Mouse (Mus musculus): Measurements from ENCODE around the gene Itpk1. TPM values are rescaled to one million over a fixed set of nuclear protein-coding genes. Genes with fewer than 3 reads are reported as not detected.

Gene Itpk1
- polyA plus RNA-seq, 1 experiment from 2014 or later = 12.0 TPM

DNA sequence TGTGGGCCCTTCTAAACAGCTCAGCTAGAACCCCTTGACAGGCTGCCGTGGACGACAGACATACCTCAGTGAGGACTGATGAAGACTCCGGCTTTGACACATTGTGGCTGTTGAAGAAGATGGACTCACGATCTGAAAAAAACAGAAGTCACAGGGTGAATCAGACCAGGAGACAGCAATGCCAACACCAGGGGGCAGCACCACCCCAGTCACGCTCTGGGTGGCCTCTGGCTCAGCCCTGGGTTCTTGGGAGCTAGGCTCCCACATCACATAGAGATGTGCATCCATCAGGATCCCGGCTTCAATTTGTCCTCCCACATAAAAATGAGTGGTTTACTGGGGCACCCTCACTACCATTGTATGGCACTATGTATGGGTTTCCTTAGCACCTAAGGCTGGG is 125.7 kb downstream of the Itpk1 start:
- Histone ChIP-seq H3K27me3 (no peaks in the 10 kb centered on the region), H3K9ac (no peak overlapping the region), H3K4me2 (replicated peaks) (no peak overlapping the region), H3K27ac (no peak overlapping the region), H3K9me3 (no peaks in the 10 kb centered on the region), H3K36me3 (0 out of 2 replicates have a peak, but pooled peaks cover 3% of the 10 kb centered on the region), H3K4me3 (no peak overlapping the region), H3K4me1 (no peaks in the 10 kb centered on the region)
- ATAC-seq (ENCODE audit: insufficient number of reproducible peaks, insufficient read depth, low FRiP score, low TSS enrichment) = no peak
- WGBS = 62% methylated on average over 6 of the region's 6 CpGs

DNA sequence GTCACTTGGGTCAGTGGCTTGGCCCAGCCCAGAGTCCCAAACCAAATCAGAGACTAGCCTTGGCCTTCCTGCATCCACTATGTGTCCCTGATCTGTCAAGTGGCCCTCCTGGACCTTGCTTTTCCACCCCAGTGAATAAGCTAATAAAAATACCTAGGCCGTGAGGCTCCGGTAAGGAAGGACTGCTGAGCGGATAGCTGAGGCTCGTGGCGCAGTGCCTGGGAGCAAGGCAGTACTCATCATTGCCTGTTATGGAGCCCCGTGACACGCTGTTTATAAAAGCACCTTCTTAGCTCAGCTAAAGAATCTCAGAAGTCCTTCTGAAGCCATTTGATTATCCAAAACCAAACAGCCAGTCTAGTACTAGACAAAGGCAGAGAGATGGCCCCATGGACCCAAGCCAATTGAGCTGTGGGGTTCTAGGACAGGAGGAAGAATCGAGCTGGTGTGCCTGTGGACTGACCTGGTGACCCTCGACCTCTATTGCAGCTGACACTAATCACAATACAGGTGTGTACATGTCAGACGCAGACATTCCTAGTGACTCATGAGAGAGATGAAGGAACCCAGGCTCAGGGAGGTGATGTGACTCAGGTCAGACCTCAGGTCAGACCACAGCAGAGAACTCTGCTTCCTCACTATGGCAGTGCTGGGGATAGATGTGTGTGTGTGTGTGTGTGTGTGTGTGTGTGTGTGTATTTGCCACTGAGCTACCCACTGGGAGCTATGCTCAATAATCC is 127.9 kb downstream of the Itpk1 start:
- 85% methylated on average over 10 of the region's 10 CpGs for WGBS
- Histone ChIP-seq H3K36me3 (0 out of 2 replicates have a peak, but pooled peaks cover 9% of the 10 kb centered on the region), H3K4me3 (no peak overlapping the region), H3K4me1 (no peaks in the 10 kb centered on the region), H3K27ac (no peak overlapping the region), H3K9ac (no peak overlapping the region), H3K9me3 (no peaks in the 10 kb centered on the region), H3K27me3 (no peaks in the 10 kb centered on the region), H3K4me2 (replicated peaks) (no peak overlapping the region)
- no peak for ATAC-seq (ENCODE audit: insufficient number of reproducible peaks, insufficient read depth, low FRiP score, low TSS enrichment)

GRCm38 (mm10) chr12:102575541-102576329 is 129.0 kb downstream of the Itpk1 start:
- 73% methylated on average over 5 of the region's 5 CpGs for WGBS

GRCm38 (mm10) chr12:102573036-102573435 is 131.7 kb downstream of the Itpk1 start:
- 76% methylated on average over 7 of the region's 7 CpGs for WGBS
- Histone ChIP-seq H3K9ac (no peak overlapping the region), H3K4me3 (no peak overlapping the region), H3K27ac (no peak overlapping the region), H3K4me2 (replicated peaks) (no peak overlapping the region), H3K36me3 (0 out of 2 replicates have a peak, but pooled peaks cover 15% of the 10 kb centered on the region), H3K4me1 (no peaks in the 10 kb centered on the region), H3K9me3 (no peaks in the 10 kb centered on the region), H3K27me3 (no peaks in the 10 kb centered on the region)
- ATAC-seq (ENCODE audit: insufficient number of reproducible peaks, insufficient read depth, low FRiP score, low TSS enrichment) = no peak

More at GRCm38 (mm10) chr12:102575541-102576329, 129.0 kb downstream of the Itpk1 start:
- no peak overlapping the region for H3K4me2 ChIP-seq (replicated peaks)
- no peak overlapping the region for H3K9ac ChIP-seq
- ATAC-seq (ENCODE audit: insufficient number of reproducible peaks, insufficient read depth, low FRiP score, low TSS enrichment) = no peak
- no peak overlapping the region for H3K4me3 ChIP-seq
- no peaks in the 10 kb centered on the region for H3K4me1 ChIP-seq
- no peaks in the 10 kb centered on the region for H3K27me3 ChIP-seq
- 0 out of 2 replicates have a peak, but pooled peaks cover 9% of the 10 kb centered on the region for H3K36me3 ChIP-seq
- H3K27ac ChIP-seq = no peak overlapping the region
- H3K9me3 ChIP-seq = no peaks in the 10 kb centered on the region

DNA sequence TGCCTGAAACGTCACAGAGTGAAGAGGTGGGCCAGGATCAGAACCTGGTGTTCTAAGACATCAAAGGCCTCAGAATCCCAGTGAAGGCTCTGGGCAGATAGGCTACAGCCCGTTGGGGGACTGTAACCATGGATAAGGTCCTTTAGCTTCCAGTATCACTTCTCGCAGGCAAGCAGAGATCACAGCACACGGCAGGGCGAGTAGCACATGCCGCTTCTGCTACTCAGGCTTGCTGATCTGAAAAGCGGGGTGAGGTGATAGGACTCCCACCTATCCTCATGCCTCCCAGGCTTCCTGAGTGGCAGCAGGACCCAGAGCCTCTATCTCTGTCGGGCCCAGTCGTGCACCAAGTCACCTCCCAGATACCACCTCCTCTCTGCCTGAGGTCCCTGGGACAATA is 133.1 kb downstream of the Itpk1 start:
- Histone ChIP-seq H3K36me3 (0 out of 2 replicates have a peak, but pooled peaks cover 12% of the 10 kb centered on the region), H3K27me3 (no peaks in the 10 kb centered on the region), H3K4me1 (no peaks in the 10 kb centered on the region), H3K4me3 (no peak overlapping the region), H3K27ac (no peak overlapping the region), H3K4me2 (replicated peaks) (no peak overlapping the region), H3K9me3 (no peaks in the 10 kb centered on the region), H3K9ac (no peak overlapping the region)
- WGBS = 89% methylated on average over 9 of the region's 9 CpGs
- no peak for ATAC-seq (ENCODE audit: insufficient number of reproducible peaks, insufficient read depth, low FRiP score, low TSS enrichment)

- ATAC-seq (ENCODE audit: insufficient number of reproducible peaks, insufficient read depth, low FRiP score, low TSS enrichment) = no peak
- WGBS = 79% methylated on average over 5 of the region's 5 CpGs
These were observed 134.0 kb downstream of the Itpk1 start for GRCm38 (mm10) chr12:102570734-102571133.

DNA sequence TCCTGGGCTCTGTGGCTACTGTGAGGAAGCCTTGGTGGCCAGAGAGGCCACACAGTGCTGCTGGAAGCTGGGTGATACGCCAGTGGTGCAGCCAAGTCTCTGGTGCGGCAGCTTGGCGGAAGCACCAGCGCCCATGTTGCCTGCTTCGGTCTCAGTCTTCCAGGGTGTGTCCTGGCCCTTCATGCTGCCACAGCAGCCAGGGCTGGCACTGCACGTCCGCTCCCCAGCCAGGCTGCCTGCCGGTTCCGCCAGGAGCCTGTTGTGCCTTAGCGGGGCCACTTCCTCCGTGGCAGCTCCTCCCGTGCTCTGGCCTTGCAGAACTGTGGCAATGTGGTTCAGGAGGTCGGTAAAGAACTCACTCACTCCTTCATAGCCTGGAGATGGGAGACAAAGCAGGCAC is 134.6 kb downstream of the Itpk1 start:
- Histone ChIP-seq H3K4me1 (no peaks in the 10 kb centered on the region), H3K27me3 (no peaks in the 10 kb centered on the region), H3K27ac (no peak overlapping the region), H3K9me3 (no peaks in the 10 kb centered on the region), H3K36me3 (0 out of 2 replicates have a peak, but pooled peaks cover 12% of the 10 kb centered on the region), H3K4me3 (no peak overlapping the region), H3K4me2 (replicated peaks) (no peak overlapping the region), H3K9ac (no peak overlapping the region)
- ATAC-seq (ENCODE audit: insufficient number of reproducible peaks, insufficient read depth, low FRiP score, low TSS enrichment) = no peak
- 88% methylated on average over 13 of the region's 13 CpGs for WGBS

More at GRCm38 (mm10) chr12:102570734-102571133, 134.0 kb downstream of the Itpk1 start:
- Histone ChIP-seq H3K27ac (no peak overlapping the region), H3K9me3 (no peaks in the 10 kb centered on the region), H3K9ac (no peak overlapping the region), H3K27me3 (no peaks in the 10 kb centered on the region), H3K4me1 (no peaks in the 10 kb centered on the region), H3K4me3 (no peak overlapping the region), H3K4me2 (replicated peaks) (no peak overlapping the region), H3K36me3 (0 out of 2 replicates have a peak, but pooled peaks cover 12% of the 10 kb centered on the region)

- H3K27me3 ChIP-seq = no peaks in the 10 kb centered on the region
- ATAC-seq (ENCODE audit: insufficient number of reproducible peaks, insufficient read depth, low FRiP score, low TSS enrichment) = no peak
- H3K9me3 ChIP-seq = no peaks in the 10 kb centered on the region
- 72% methylated on average over 7 of the region's 7 CpGs for WGBS
- H3K4me1 ChIP-seq = no peaks in the 10 kb centered on the region
- H3K27ac ChIP-seq = no peak overlapping the region
- H3K4me3 ChIP-seq = no peak overlapping the region
- H3K36me3 ChIP-seq = 0 out of 2 replicates have a peak, but pooled peaks cover 12% of the 10 kb centered on the region
- no peak overlapping the region for H3K9ac ChIP-seq
- no peak overlapping the region for H3K4me2 ChIP-seq (replicated peaks)
These were observed 136.5 kb downstream of the Itpk1 start for GRCm38 (mm10) chr12:102568219-102568618.

DNA sequence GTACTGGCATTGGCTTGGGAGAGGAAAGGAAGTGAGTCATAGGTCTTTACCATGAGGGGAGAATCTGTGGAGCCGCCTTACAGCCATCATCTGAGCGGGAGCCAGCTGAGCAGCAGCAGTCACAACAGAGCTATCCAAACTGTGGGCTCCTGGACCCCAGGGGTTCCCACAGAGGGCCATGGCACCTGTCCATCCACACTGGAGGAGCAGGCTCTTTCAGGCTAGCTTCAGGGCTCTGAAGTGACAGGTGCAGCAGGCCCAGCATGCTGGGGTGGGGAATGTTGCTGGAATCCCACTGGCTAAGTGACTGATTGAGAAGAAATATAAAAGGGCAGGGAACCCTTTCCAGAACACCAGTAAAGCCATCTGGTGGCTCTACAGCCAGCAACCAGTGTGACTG is 137.8 kb downstream of the Itpk1 start:
- no peaks in the 10 kb centered on the region for H3K9me3 ChIP-seq
- WGBS = 89% methylated on average over 2 of the region's 2 CpGs
- 0 out of 2 replicates have a peak, but pooled peaks cover 6% of the 10 kb centered on the region for H3K36me3 ChIP-seq
- no peak overlapping the region for H3K9ac ChIP-seq
- H3K27ac ChIP-seq = no peak overlapping the region
- no peak overlapping the region for H3K4me2 ChIP-seq (replicated peaks)
- no peak overlapping the region for H3K4me3 ChIP-seq
- H3K27me3 ChIP-seq = no peaks in the 10 kb centered on the region
- H3K4me1 ChIP-seq = no peaks in the 10 kb centered on the region
- no peak for ATAC-seq (ENCODE audit: insufficient number of reproducible peaks, insufficient read depth, low FRiP score, low TSS enrichment)

GRCm38 (mm10) chr12:102565086-102565485 is 139.6 kb downstream of the Itpk1 start:
- H3K27me3 ChIP-seq = no peaks in the 10 kb centered on the region
- H3K4me3 ChIP-seq = no peak overlapping the region
- no peak for ATAC-seq (ENCODE audit: insufficient number of reproducible peaks, insufficient read depth, low FRiP score, low TSS enrichment)
- 85% methylated on average over 6 of the region's 6 CpGs for WGBS
- H3K4me2 ChIP-seq (replicated peaks) = no peak overlapping the region
- 0 out of 2 replicates have a peak, but pooled peaks cover 6% of the 10 kb centered on the region for H3K36me3 ChIP-seq
- H3K4me1 ChIP-seq = no peaks in the 10 kb centered on the region
- no peak overlapping the region for H3K9ac ChIP-seq
- no peak overlapping the region for H3K27ac ChIP-seq
- H3K9me3 ChIP-seq = no peaks in the 10 kb centered on the region

DNA sequence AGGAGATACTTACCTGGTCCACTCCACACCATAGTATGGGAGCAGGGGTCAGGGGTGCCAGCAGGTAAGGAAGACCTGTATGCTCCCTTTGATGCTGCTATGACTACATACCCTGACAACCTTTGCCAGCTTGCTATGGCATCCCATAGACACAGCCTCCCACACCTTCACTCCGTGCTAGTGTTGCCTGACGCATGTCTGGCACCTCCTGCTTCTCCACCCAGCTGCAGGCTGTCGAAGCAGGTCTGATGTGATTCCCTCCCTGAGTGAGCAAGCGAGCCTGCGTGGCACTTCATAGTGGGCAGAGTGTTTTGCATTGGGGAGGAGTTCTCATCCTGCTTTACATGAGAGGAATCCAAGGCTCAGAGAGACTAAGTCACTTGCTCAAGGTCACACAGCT is 147.4 kb downstream of the Itpk1 start:
- WGBS = 87% methylated on average over 5 of the region's 5 CpGs

More for the DNA sequence above, 147.4 kb downstream of the Itpk1 start:
- Histone ChIP-seq H3K4me3 (no peak overlapping the region), H3K27me3 (peaks cover 21% of the 10 kb centered on the region), H3K9me3 (no peaks in the 10 kb centered on the region), H3K4me2 (replicated peaks) (no peak overlapping the region), H3K27ac (no peak overlapping the region), H3K4me1 (no peaks in the 10 kb centered on the region), H3K9ac (no peak overlapping the region), H3K36me3 (no peaks in the 10 kb centered on the region)
- no peak for ATAC-seq (ENCODE audit: insufficient number of reproducible peaks, insufficient read depth, low FRiP score, low TSS enrichment)

All from embryonic facial prominence, embryonic 12.5 days (tissue).